ENCODE assay signal across 5 mouse cellular contexts in the genomic region with DNA sequence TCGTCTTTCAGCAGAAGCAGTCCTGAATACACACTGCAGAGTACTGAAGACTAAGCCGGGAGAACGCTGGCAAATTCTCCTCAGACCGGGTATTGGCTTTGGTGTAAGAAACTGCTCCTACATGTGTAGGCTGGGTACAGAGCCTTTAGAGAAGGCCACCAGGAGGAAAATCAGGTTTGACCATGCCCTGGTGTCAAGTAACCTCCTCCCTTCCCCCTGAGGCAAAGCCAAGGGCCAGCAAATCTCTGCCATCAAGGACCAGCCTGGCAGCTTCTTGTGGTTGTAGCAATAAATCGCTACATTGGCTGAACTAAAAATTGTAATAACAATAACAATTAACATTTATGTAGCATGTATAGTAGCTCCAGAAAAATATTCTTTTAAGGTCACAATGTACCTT.
"Had no signal": no experiment of that assay in that cellular context is flagged by ENCODE, and none has a peak within 500 bp of the region (broad histone marks: within the 10 kb centered on the region; RNA-seq: fewer than 3 reads in every experiment).

No protein-coding gene starts in this region.

- DNase-seq: kidney, adult 18-20 months; left cerebral cortex, postnatal 4 days; lung, adult 2 months; lung, postnatal 10 days; thymus, postnatal 4 days had no signal
